Mouse (Mus musculus): ENCODE data around the gene Cdk8.

DNA sequence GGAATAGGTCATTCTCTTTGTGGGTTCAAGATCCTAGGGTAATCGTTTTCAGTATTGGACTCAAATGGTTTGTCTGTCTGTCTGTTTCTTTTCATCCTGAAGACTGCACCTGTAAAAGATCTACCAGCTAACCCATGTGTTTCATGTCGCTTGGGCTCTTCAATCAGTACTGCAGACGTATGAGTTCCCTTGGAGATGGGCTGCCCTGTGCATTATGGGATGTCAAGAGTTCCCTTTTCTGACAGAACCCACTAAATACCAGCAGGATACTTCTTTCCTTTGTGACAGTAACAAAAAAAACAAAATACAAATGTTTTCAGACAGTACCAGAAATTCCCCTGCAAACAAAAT, 99.7 kb downstream of the Cdk8 start:
- no peak for TF ChIP-seq MAFK (IDR thresholded peaks at IDR 0.05; ENCODE audit: insufficient read depth, low read depth, low read length)
- no peak for TF ChIP-seq ZC3H11A (IDR thresholded peaks at IDR 0.05; ENCODE audit: borderline replicate concordance, low read depth, low read length)
